Mouse (Mus musculus): ENCODE data around the gene Slc8a2. TPM values are rescaled to one million over a fixed set of nuclear protein-coding genes. Genes with fewer than 3 reads are reported as not detected.

The Slc8a2 gene
- polyA plus RNA-seq (2015; fragmentation: Nextera tagmentation; extraction: Ambion mirVana) = 1.4 and 2.1 TPM in 2 replicates

DNA sequence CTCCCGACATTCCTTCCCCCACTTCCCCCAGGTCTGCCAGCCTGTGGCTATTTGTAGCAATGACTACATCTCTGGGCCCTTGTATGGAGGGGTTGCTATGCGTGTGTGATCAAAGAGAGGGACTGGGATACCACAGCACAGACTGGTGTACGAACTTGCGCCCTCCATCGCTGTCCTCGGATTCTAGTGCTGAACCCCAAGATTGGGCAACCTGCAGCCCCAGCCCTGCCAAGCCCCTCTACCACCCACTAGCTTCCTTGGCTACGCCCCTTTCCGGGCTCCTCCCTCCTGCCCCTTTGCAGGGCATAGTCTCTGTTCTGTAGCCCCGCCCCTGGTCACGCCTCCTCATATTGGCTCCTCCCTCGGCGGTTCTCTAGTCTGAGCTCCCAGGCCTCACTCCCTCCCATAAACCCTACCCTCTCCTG lies at the start of gene Slc8a2:
Gene Slc8a2 (plus strand): TSS at position 406 of the 425 bp plus-strand sequence.

DNA sequence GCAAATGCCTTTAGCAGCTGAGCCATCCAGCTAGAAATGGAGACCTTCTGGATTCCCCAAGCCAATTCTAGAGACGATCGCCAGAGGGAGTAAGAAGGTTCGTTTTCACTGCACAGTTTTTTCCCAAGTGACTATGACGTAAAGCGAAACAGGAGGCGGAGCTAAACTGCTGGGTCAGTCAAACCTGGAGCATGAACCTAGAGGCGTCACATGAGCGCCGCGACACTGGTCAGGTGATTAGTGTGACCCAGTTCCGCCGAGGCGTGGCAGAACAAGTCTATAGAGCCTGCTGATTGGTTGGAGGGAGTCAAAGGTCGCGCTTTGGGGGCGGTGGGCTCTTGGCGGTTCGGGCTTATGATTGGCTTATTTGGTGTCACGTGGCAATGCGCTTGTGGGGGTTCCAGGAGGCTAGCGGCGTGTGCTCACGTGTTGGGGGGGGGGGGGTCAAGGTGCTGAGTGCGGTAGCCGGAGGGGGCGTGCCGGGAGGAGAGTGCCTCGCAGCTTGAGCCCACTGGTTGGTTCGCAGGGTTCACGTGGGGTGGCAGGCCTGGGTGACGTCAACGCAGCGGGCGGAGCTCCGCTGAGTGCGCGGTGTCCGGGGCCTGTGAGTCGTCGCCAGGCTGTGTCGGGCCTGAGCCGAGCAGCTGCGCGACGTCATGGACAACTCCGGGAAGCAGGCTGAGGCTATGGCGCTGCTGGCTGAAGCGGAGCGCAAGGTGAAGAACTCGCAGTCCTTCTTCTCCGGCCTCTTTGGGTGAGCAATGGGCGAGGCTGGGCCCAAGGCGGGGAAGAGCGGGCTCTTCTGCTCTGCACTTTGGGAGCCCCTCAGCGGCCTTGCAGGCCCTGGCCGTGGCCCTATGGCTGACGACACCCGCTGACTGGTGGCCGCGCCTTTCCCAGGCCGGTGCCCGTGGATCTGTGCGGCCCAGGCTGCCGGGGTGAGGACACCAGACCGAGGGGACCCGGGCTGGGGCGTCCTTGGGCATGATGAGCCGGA lies 31.3 kb upstream of the Slc8a2 start, which contains the start of gene Napa:
Gene Napa (plus strand): TSS at position 438 of the 997 bp plus-strand sequence.

DNA sequence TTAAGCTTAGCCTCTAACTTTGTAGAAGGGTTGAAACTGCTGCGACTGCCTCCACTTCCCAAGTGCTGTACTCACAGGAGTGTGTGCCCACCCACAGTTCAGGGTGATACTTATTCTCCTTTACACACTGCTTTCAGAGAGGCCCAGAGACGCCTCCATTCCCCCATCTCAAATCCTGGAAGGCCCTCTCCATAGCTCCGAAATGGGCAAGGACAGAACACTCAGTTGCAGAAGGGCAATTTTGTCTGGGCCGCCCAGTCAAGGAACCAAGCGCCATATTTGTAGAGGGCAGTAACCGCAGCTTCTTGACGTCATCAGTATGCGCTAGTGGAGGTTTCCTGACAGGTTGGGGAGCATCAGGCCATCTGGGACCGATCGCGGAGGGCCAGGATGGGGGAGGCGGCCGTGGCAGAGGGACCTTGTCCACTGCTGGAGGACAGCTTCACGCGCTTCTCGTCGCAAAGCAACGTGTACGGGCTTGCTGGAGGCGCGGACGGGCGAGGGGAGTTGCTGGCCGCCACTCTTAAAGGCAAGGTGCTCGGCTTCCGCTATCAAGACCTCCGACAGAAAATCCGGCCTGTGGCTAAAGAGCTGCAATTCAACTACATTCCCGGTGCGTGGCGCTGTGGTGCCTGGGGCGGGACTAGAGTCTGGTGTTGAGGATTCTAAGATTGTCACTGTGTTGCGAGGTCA lies 9.9 kb upstream of the Slc8a2 start, which contains the start of gene Kptn:
Gene Kptn (plus strand): TSS at position 327 of the 693 bp plus-strand sequence.

DNA sequence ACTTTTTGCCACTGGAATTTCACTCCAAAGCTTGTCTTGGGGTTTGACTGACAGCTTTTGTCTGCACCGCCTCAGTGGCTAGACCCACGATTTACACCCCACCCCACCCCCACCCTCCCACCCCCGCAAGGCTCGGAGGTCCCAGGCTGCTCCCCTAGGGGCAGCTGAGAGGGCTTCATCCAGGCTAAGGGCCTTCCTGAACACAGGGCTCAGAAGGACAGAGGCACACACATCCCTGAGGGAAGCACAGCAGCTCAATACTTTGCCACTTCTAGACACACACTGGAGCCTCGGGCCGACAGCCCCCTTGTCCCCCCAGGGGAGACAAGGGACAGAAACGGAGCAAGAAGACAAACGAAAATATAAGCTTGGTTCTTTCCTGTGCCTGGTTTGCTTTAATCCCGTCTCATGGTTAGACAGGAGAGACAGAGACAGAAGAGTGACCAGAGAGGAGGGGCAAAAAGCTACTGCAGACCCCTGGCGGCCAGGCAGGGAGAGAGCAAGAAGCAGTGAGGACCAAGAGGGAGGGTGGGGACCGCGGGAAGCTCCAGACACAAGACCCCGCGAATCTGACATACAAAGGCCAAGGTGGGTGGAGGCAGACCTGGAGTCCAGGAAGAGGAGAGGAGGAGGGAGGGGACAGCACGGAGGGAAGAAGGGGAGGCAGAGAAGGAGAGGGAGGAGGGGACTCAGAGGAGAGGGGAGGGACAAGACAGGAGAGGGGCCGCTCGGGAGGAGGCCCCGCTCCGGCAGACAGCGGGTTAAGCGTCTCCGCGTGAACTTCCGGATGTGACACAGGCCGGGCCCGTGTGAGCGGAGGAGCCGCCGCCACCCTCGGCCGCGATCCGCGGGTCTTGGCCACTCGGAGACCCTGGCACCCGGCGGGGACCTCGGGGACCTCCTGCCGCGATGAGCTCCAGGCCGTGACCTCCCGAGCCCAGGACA lies 45.2 kb downstream of the Slc8a2 start, which contains the start of gene Meis3:
Gene Meis3 (plus strand): TSS at position 494 of the 945 bp plus-strand sequence.

Other genes starting within 250 kb of the Slc8a2 start
- gene Crx, start 249.9 kb upstream of the Slc8a2 start, polyA plus RNA-seq (2015; fragmentation: Nextera tagmentation; extraction: Ambion mirVana) = not detected in 2 replicates
- gene Crxos, start 247.2 kb upstream of the Slc8a2 start, polyA plus RNA-seq (2015; fragmentation: Nextera tagmentation; extraction: Ambion mirVana) = not detected in 2 replicates
- gene Selenow, start 207.4 kb upstream of the Slc8a2 start, polyA plus RNA-seq (2015; fragmentation: Nextera tagmentation; extraction: Ambion mirVana) = 1,765 and 1,901 TPM in 2 replicates
- 109 and 111 TPM in 2 replicates for gene Nop53, start 183.8 kb upstream of the Slc8a2 start, polyA plus RNA-seq (2015; fragmentation: Nextera tagmentation; extraction: Ambion mirVana)
- gene Ehd2, start 162.3 kb upstream of the Slc8a2 start, polyA plus RNA-seq (2015; fragmentation: Nextera tagmentation; extraction: Ambion mirVana) = 5.6 and 8.1 TPM in 2 replicates
- 3.9 and 5.4 TPM in 2 replicates for gene Bicra, start 81.9 kb upstream of the Slc8a2 start, polyA plus RNA-seq (2015; fragmentation: Nextera tagmentation; extraction: Ambion mirVana)
- gene Zfp541, start 68.0 kb upstream of the Slc8a2 start, polyA plus RNA-seq (2015; fragmentation: Nextera tagmentation; extraction: Ambion mirVana) = 0.24 and 0.32 TPM in 2 replicates
- gene Napa, start 31.4 kb upstream of the Slc8a2 start, polyA plus RNA-seq (2015; fragmentation: Nextera tagmentation; extraction: Ambion mirVana) = 245 and 283 TPM in 2 replicates
- gene Kptn, start 9.9 kb upstream of the Slc8a2 start, polyA plus RNA-seq (2015; fragmentation: Nextera tagmentation; extraction: Ambion mirVana) = 33.5 and 36.5 TPM in 2 replicates
- gene Meis3, start 45.3 kb downstream of the Slc8a2 start, polyA plus RNA-seq (2015; fragmentation: Nextera tagmentation; extraction: Ambion mirVana) = 70.0 and 89.8 TPM in 2 replicates
- 7.7 and 8.6 TPM in 2 replicates for gene Dhx34, start 92.2 kb downstream of the Slc8a2 start, polyA plus RNA-seq (2015; fragmentation: Nextera tagmentation; extraction: Ambion mirVana)
- gene C5ar2, start 114.3 kb downstream of the Slc8a2 start, polyA plus RNA-seq (2015; fragmentation: Nextera tagmentation; extraction: Ambion mirVana) = 0.25 and 0.30 TPM in 2 replicates
- gene C5ar1, start 129.7 kb downstream of the Slc8a2 start, polyA plus RNA-seq (2015; fragmentation: Nextera tagmentation; extraction: Ambion mirVana) = 2.7 and 3.3 TPM in 2 replicates
- gene Inafm1, start 143.8 kb downstream of the Slc8a2 start, polyA plus RNA-seq (2015; fragmentation: Nextera tagmentation; extraction: Ambion mirVana) = 114 and 118 TPM in 2 replicates
- 17.4 and 19.0 TPM in 2 replicates for gene Ccdc9, start 157.0 kb downstream of the Slc8a2 start, polyA plus RNA-seq (2015; fragmentation: Nextera tagmentation; extraction: Ambion mirVana)
- 41.3 and 45.2 TPM in 2 replicates for gene Bbc3, start 178.6 kb downstream of the Slc8a2 start, polyA plus RNA-seq (2015; fragmentation: Nextera tagmentation; extraction: Ambion mirVana)